Mouse (Mus musculus) cortical plate, adult 2 months (tissue): ENCODE data around the gene St5.

Source experiments
- CTCF ChIP-seq: fragments of 200-500 bp; IDR thresholded peaks from 2 replicates; pipeline ENCODE4 v1.5.1; 2011; ENCODE audit warnings: mild to moderate bottlenecking, control low read depth, low read length; ENCODE audit not compliant: insufficient read depth; ENCODE audit errors: extremely low read depth
- POLR2A ChIP-seq: fragments of 200-500 bp; IDR thresholded peaks from 2 replicates; pipeline ENCODE4 v1.6.1; 2011; ENCODE audit warnings: mild to moderate bottlenecking, low read length, control low read depth; ENCODE audit not compliant: insufficient read depth; ENCODE audit errors: extremely low read depth

DNA sequence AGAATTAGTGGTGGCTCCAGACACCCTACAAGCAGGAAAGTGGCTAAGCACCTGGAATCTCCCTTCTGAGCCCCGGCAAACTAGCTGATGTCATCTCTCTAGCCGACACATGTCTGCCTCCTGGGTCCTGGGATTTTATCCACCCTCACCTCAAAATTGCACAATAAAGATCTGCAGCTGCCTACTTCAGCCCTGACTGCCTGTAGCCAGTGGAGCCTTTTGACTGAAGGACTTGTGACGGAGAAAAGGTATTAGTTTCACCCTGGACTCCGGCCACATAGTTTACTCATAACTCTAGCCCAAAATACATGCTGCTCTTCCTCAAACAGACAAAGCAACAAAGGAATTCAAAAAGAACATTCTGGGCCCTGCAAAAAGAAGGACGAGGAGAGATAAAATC lies 66.0 kb downstream of the St5 start:
- no peak for TF ChIP-seq POLR2A
- TF ChIP-seq CTCF = no peak
